Mouse (Mus musculus) spleen, postnatal 36 days (tissue): ENCODE measurements at regions not wholly inside any gene's neighbourhood (a gene's known extent, or its start where the extent isn't known, plus 50 kb on each side); places are given as distances from the start of the nearest gene placed in this dataset.

Source experiments
- DNase-seq, 2 experiments: peaks; one replicate each; pipeline ENCODE4 v3.0.0; 2022; ENCODE audit warnings: low spot score in 2 of 2, mixed read lengths in 1 of 2

DNA sequence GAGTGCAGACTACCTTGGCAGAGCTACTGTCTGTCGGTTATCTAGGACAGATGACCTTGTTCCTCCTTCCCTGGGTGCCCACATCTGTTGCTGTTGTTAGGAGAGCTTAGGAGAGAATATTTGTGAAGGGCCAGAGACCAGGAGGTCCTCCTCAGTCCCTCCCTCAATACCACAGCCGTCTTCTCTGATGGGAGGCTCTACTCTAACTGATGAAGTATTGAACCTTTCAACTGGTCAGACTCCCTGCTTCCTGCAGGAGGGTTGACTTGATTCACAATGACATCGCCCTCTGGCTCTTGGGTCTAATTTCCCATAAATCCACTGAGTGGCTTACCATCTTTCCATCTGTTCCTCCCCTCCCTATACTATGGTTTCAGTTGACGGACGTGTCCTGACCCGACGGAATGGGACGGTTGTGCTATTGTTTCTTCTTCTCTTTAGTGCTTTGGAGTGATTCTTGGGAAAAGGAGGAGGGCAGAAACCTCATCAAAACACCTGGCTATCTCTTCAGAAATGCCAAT is 253.3 kb downstream of the Cd83 start:
- DNase-seq, result no peak

DNA sequence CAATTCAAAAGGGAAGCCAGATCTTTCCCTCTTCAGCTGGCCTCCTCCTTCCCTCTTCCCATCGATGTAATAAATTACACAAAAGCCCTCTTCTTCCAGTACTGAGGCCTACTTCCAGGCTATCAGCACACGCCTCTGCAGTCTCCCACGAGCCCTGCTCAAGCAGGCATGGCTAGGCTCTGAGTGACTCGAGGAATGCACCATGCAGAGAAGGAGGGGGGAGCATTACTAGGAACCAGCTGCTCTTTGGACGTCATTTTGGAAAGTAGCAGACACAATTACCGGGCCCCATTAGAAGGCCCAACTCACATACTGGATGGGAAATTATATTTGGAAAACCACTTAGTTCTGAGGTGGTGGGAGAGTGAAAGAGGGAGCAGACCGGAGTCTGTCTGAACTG is 253.7 kb downstream of the Cd83 start:
- DNase-seq, result no peak

DNA sequence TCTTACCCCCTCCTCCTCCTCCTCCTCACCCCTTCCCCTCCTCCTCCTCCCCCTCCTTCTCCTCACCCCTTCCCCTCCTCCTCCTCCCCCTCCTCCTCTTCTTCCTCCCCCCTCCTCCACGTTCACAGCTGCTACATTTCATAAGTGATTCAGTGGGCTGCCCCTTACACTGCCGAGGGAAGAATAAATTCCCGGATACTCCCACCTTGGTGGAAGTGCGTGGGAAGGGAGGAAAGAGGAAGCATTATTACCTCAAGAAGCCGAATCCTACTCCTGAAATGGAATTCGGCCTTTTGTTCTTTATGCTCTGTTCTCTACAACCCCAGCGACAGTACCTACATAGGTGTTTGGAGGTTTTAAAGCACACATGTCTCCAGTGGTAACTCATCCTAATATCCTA is 256.1 kb downstream of the Cd83 start:
- DNase-seq, result no peak

DNA sequence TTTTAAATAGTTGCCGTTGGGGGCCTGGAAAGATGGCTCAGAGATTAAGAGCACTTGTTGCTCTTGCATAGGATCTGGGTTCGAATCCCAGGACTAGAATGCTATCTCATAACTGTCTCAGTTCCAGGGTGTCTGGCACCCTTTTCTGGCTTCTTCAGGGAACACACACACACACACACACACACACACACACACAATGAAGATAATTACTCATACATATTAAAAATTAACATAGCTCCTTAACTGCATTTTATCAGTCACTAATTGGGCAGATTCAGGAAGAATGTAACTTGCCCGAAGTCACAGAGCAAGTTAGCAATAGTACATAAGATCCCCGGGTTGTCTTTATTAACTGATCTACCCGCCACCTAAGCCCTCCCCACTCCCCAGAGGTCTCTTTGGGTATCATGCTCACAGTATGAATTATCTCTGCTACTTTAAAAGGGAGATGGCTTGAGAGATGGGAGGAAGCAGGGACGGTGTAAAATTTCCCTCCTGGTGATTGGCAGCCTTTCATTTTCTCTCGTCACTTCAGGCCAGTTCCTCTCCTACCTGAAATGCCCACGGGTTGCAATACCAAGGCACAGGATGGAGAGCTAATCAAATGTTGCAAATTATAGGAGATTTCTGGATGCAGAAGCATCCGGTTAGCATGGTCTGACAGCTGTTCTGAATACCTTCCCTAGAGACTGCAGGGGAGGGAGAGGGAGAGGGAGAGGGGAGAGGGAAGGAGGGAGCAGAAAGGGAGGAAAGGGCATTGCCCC is 258.3 kb downstream of the Cd83 start:
- no peak for DNase-seq

DNA sequence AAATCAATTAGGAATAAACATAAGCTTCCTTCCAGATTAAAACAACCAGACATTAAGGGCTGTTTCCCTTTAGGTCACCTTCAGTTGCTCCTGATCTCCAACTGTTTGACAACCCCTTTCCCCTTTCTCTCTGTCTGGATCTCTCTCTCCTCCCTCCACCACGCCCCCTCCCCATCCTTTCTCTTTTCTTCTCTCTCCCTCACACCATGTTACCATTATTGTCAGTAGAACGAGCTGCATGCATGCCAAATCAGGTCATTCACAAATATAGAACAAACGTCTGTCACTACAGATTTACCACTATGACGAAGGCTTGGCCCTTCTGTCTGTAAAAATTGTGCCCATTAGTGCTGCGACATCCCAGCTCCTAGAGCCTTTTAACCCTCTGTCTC is 258.9 kb downstream of the Cd83 start:
- DNase-seq, result no peak

DNA sequence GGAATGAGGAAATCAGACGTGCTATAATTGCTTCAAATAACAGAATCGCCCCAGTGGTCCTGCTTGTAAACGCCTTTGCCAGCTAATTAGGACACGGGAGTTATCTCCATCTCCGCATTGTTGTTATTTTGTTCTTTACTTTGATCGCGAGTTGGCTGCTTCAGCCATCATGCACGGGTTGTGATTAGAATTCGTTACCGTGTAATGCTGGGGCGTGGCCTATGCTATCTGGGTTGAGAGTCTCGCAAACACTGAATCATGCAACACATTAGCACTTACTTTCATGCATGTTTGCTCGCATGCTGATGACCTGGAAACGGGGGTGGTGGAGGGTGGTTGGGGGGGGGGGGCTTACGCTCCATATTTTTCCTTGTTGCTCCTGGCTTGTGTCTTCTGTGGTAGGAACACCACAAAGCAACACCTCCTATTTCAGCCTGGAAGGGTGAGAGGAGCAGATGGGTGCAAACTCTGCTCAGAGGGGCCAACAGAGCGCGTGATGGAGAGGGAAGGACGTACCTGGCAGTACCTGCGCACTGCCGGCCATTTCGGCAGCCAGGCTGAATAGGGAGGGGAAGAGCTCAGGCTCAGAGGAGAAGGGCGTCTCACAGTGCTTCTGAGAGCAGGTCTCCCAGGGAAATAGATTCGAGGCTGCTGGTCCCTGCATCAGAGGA is 260.1 kb downstream of the Cd83 start:
- no peak for DNase-seq

DNA sequence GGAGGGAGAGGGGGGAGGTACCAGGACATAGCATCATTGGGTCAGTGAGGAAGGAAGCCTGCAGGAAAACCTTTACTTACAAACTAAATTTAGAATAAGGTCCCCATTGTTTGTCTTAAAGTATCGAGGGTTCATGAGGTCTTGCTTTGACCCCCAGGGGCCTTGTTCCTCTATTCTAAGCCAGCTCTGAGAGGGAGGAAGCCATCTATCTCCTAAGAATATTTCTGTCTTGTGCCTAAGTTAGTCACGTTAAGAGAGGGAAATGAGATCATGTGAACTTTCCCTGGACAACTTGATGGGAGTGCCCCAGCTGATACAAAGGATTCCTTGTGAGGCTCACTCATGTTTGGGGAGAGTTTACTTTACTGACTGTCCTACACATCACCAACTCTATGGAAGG is 261.9 kb downstream of the Cd83 start:
- DNase-seq, result no peak

DNA sequence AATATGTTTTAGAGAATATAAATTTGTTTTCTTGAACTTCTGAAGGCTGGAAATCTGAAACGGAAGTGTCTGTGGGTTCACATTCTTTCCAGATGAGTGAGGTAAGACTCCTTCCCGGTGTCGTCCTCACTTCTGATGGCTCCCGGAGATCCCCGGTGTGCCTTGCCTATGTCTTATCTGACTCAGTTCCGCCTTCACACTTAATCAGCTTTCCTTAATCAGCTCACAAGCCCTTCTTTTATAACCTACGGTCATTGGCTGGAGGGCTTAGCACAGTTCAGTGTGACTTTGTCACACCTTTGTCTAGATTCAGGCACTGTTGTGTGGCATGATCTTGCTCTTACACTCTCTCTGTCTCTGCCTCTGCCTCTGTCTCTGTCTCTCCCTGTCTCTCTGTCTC is 269.6 kb downstream of the Cd83 start:
- DNase-seq, result no peak

DNA sequence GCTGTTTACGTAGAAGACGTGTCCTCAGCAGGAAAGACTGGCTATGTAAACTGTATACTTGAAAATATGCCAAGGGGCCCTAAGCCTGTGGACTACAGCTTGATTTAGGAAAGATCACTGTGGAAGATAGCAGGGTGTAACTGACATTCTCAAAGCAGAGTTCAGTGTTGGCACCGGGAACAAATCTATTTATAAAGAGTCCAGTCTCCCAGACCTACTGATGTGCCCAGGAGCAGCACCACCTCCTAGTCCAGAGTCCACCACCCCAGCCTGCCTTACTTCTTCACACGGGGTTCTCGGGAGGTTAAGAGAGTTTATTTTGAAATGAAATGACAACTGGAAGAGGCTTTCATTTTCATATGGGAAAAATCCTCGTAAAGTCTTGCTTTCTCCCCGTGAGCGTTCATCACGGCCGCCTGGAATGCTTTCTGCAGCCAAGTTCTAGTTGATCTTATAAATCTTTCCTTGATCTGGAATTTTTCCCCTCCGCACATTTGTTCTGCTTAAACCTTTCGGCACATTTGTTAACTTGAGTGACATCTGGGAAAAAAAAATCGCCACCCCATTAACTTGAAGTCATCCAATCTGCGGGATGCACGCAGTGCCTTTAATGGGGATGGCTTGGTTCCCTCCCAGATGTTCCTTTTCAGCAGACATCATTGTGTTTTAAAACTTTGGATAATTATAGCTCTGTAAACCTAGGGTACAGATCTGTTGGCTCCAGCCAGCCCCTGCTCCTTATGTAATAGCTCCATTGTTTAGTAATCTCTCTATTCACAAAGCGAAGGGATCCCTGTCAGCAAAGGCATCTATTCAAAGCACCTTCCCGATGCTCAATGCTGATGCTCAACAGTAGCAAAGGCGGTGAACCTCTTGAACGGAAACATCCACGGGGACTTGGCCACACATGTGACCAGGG is 271.3 kb downstream of the Cd83 start:
- DNase-seq, result no peak

DNA sequence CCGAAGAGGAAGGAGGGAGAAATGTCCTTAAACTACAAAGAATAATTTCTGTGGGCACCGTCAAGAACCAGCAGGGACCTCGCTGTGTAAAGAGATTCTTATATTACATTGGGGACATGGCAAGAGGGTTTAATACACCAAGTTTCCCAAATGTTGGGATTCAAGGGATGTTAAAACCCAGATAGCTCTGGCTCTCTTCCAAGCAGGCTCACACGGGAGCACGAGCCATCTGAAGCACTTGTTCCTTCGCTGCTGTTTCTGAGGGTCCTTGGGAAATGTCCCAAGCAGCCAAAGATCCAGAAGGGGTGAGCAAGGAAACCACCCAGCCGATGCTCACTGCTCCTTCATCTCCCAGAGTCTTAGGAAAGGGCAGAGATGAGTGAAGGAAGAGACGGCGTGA is 272.1 kb downstream of the Cd83 start:
- no peak for DNase-seq

DNA sequence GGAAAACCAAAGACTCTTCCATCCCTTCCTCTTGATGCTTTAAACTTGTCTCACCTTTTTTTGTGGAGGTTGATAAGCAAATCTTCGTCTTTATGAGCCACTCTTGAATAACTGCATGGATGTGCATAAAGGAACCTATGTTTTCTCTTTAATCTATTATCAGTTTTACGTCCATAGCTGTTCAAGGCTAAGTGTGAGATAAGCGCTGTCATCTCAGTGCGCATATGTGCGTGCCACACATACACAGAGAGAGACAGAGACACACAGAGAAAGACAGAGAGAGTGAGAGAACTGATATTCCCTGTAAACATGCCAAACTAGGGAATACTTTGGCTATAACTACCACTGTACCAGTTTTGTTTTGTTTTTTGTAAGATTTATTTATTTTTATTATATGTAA is 273.0 kb downstream of the Cd83 start:
- DNase-seq, result no peak

DNA sequence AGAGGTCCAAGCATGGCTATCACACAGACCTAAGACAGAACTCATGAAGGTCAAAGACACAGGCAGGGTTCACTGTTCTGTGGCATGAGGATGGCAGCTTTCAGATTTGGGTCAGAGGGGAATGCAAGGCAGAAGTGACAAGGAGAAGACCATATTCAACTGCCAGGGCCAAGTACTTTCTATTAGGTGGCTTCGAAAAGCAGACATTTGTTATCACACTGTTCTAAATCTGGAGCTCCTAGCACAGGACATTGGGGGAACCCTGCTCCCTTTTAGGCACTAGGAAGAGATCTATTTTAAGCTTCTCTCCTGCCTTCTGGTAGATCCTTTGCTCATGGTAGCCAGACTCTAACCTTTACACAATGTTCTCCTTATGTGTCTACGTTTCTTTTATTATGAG is 273.7 kb downstream of the Cd83 start:
- DNase-seq, result no peak

DNA sequence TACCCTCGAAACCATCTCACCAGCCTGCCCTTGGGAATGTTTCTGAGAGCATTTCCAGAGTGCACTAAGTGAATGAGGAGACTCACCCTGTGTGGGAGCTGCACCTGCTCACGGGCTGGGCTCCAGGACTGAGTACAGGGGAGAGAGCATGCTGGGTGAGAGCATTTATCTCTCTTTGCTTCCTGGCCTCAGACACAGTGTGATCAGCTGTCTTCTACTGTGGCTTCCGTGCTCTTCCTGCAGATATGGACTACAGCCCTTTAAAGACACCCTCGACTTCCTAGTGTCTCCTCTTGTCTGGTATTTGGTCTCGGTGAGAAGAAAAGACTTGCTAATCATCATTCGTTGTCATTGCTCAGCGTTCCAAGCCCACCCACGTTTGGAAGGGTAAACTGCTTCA is 274.9 kb downstream of the Cd83 start:
- no peak for DNase-seq

DNA sequence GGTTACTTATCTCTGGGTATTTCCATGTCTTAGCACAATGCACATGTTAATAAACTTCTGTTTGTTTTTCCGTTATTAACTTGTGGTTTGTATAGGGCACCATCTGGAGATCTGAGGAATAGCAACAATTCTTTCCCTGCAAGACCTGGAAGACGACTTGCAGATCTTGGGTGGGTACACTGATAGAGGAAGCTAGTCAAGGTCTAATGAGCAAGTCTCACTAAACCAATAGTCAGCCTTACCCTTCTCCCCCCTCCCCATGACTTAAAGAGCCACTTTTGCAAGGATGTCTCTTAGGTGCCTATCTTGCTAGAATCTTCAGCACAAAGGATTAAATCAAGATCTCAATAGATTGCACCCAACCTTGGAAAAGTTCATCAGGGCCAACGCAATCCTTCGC is 276.7 kb downstream of the Cd83 start:
- peak; percentile 51 to 61 for DNase-seq

DNA sequence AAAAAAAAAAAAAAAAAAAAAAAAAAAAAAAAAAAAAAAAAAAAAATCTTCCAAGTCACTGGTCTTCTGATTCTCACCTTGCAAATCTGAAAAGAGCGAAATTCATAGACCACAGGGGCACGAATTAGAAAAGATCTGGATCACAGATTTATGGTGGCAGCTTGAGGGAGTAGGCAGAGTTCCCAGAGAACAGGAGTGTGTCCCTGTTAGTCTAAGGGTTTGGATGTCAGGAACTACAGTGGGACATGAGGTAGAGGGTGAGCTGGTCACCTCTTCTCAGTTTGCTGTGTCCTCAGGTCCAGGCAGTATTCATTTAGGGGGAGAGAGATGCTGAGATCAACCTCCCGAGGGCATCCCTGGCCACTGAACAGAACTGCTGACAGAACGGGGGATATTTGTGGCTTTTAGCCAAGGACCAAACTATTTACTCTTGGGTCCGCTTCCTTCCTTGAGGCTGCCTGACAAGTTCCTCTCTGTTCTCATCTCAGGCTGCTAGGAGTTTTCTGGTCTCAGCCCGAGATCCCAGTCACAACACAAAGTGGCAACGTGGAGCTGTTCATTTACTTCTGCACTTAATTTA is 277.2 kb downstream of the Cd83 start:
- DNase-seq, result no peak

DNA sequence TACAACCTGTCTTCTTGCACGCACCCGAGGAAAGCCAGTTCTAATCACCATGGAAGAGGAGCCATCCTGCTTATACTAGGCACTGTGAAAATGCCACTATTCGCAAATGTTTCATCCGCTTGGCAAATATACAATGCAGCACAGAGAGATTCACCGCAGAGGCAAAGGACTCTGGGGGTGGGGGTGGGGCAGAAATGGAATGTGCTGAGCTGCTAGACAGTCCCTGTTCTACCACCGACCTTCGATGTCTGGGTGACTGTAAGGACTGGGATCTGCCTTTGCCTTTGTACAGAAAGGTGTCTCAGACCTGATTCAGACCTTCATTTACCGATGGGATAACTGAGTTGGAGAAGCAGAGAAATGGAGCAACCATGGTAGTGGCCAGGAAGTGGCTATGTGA is 278.7 kb downstream of the Cd83 start:
- DNase-seq, result no peak

DNA sequence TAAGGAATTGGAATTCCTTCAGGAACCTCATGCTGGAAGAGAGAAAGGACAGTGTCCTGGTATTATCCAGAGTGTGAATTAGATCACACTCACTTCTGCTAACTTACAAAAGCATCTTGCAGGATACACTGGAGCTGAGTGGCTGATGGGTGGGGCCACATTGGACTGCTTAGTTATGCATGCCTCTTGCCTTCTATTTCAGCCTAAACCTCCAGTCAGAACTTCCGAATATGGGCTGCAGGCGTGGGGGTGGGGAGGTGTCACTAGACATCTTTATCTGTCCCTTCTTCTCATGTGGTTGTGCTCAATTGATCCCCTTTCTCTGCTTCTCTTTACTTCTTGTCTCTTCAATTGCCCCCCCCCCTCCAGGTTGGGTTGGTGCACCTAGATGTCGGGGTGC is 279.5 kb downstream of the Cd83 start:
- peak; percentile 36 to 56 for DNase-seq

DNA sequence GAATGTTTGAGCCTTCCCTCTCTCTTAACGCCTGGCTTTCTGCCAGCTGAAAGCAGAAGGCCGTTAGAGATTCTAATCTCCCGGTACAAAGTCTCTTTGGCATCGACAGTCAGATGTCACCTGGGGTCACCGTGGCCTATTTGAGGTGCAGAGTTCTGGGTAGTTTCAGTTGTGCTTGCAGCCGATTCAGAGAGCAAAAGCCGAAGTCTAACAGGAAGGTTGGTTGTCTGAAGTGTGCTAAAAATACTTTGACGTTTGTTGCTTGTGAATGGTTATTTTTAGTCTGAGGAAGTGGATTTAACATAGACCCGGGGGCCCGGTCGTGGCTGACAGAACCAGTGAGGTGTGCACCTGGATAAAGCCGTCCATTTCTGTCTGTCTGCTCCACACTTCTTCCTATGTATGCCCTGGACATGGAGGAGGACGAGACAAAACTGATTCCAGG is 281.2 kb downstream of the Cd83 start:
- peak; percentile 77 to 82 for DNase-seq

DNA sequence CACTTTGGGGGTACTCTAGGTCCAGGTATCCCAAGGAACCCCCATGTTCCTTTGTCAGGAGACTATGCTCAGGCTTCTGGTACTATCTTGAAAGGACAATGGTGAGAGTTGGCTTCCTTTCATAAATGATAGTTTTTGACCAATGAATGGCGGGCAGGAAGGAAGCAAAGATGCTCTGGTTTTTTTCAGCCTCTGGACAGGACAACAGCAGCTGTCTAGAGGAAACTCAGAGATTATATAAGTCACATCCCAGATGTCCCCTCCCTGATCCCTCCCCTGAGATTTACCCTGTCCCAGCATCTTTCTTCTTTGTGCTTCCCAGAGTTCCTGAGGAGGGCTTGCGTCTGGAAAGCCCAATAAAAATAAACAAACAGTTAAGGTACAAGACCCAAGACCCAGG is 282.7 kb downstream of the Cd83 start:
- DNase-seq, result no peak

DNA sequence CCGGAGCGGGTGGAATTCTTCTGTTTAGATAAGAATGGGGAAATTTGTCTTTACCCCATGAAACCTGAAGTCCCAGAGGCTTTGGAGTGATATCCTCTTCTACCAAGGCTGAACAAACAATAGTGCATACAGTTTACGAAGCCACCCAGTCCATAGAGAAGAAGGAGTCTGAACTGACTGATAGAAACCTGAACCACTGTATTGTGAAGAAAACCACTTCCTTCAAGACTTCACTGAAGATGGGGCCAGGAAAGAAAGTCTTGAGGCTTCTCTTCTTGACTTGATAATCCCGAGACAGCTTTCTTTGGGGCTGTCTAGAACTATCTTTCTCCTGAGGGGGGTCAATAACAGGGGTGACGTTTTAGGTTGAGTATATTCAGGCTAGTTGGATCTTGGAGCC is 284.4 kb downstream of the Cd83 start:
- DNase-seq, result peak; percentile 13 to 38

DNA sequence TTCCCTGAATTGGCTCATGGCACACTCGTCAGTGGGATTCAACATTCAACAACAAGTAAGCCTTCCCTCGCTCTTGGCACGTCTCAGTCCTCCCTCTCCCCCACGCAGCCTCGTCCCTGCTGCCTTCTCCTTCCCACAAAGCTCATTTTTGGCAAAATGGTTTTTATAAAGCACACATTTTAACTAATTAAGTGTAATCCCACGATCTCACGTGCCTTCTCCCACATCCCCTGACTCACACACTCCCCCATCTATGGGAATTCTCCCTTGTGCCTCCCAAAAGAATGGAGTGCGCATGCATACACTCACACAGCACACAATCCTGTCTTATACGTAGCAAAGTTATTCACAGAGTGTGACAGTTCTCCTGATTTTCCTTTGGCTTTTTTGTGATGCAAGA is 288.5 kb downstream of the Cd83 start:
- DNase-seq, result no peak

DNA sequence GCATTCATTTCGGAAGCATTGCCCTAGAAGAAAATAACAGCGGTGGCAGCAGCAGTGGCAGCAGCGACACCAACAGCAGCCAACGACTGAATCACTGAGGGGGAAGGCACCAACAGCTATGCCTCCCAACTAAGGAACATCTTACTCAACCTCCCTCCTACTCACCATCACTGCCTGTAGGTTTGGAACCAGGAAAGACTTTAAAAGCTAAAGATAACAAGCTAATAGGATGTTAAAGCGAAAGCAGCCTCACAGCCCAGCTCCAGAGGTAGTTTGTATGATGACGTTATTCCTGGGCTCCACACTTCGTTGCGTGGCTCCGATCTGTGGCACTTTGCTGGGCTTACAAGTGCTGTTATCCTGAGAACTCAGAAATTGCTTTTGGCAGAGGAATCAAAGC is 289.6 kb downstream of the Cd83 start:
- no peak for DNase-seq
